Mouse (Mus musculus): ENCODE data around the gene Mmp24.

Gene Mmp24

GRCm38 (mm10) chr2:155776824-155777687 lies 1.9 kb downstream of the Mmp24 start:
- DNase-seq: no peak

- DNase-seq: no peak
Measured at GRCm38 (mm10) chr2:155777688-155777985, 2.5 kb downstream of the Mmp24 start.

- DNase-seq: no peak
Measured at GRCm38 (mm10) chr2:155778004-155778403, 2.9 kb downstream of the Mmp24 start.

- no peak for DNase-seq
Measured at GRCm38 (mm10) chr2:155779066-155779465, 3.9 kb downstream of the Mmp24 start.

GRCm38 (mm10) chr2:155779506-155779905 lies 4.4 kb downstream of the Mmp24 start:
- DNase-seq: no peak

GRCm38 (mm10) chr2:155784534-155784933 lies 9.4 kb downstream of the Mmp24 start:
- DNase-seq: peak; percentile 36

- no peak for DNase-seq
Measured at GRCm38 (mm10) chr2:155786905-155787304, 11.8 kb downstream of the Mmp24 start.

- no peak for DNase-seq
Measured at GRCm38 (mm10) chr2:155787949-155788931, 13.1 kb downstream of the Mmp24 start.

- DNase-seq: no peak
Measured at GRCm38 (mm10) chr2:155792899-155793298, 17.8 kb downstream of the Mmp24 start.

- DNase-seq: no peak
Measured at GRCm38 (mm10) chr2:155794674-155795445, 19.7 kb downstream of the Mmp24 start.

GRCm38 (mm10) chr2:155798613-155799012 lies 23.5 kb downstream of the Mmp24 start:
- no peak for DNase-seq

- DNase-seq: no peak
Measured at GRCm38 (mm10) chr2:155802761-155803160, 27.6 kb downstream of the Mmp24 start.

- no peak for DNase-seq
Measured at GRCm38 (mm10) chr2:155804053-155804452, 28.9 kb downstream of the Mmp24 start.

GRCm38 (mm10) chr2:155805231-155805924 lies 30.2 kb downstream of the Mmp24 start:
- DNase-seq: no peak

GRCm38 (mm10) chr2:155805925-155806255 lies 30.7 kb downstream of the Mmp24 start:
- no peak for DNase-seq

- DNase-seq: no peak
Measured at GRCm38 (mm10) chr2:155806548-155806947, 31.4 kb downstream of the Mmp24 start.

GRCm38 (mm10) chr2:155807408-155807807 lies 32.3 kb downstream of the Mmp24 start:
- DNase-seq: no peak

- no peak for DNase-seq
Measured at GRCm38 (mm10) chr2:155809620-155810019, 34.5 kb downstream of the Mmp24 start.

GRCm38 (mm10) chr2:155811821-155812396 lies 36.8 kb downstream of the Mmp24 start:
- peak; percentile 82 for DNase-seq

GRCm38 (mm10) chr2:155812637-155813036 lies 37.5 kb downstream of the Mmp24 start:
- DNase-seq: no peak

GRCm38 (mm10) chr2:155814829-155815228 lies 39.7 kb downstream of the Mmp24 start:
- no peak for DNase-seq

- DNase-seq: no peak
Measured at GRCm38 (mm10) chr2:155816179-155816578, 41.0 kb downstream of the Mmp24 start.

All from right cerebral cortex, postnatal 14 days (tissue).